Mouse (Mus musculus): ENCODE data around the gene Trub2. TPM values are rescaled to one million over a fixed set of nuclear protein-coding genes. Genes with fewer than 3 reads are reported as not detected.

Trub2 gene
- total and polyA plus RNA-seq, 3 experiments = 40.9 to 44.7 TPM; not detected in 1

DNA sequence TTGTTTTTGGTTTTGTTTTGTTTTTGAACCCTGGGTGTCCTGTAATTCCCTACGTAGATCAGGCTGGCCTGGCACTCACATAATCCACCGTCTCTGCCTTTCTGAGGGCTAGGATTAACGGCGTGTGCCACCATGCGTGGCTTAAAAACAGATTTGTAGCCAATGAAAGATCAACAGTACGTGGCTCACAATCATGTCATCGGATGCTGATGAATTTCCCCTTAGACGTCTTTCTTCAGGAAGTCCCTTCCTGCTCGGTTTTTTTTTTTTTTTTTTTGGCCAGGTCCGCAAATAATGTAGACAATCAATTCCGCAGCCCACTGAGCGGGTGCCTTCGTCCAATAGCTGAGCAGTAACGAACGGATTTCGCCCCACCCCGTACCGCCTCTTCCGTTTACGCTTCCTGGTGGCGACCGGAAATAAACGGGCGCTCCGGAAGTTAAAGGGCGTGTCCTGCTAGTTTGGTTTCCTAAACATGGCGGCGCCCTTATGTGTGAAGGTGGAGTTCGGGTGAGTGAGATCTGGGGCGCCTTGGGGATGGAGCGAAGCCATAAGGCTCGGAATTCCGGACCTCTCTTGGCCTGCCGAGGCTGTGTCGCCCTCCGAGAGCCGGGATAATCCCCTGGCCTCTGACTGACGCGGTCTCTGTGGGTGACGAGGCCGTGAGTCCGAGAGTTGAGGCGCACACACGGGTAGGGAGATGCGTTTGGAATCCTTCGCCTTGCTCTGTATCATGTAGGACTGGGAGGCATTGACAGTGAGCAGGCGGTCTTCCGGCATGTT is 38.8 kb upstream of the Trub2 start:
- peak overlapping the region; percentile 91 for H3K4me3 ChIP-seq (ENCODE audit: control insufficient read depth in 1 of 2, insufficient read depth in 1 of 2, low read depth in 2 of 2, low read length in 2 of 2)
- H3K27ac ChIP-seq (ENCODE audit: control insufficient read depth, low read depth, low read length) = peak overlapping the region; percentile 94
- H3K9ac ChIP-seq (ENCODE audit: control insufficient read depth, low read depth, low read length, poor library complexity, severe bottlenecking) = peak overlapping the region; percentile 89
- H3K36me3 ChIP-seq (ENCODE audit: control insufficient read depth in 1 of 2, insufficient read depth in 2 of 2, low read length in 2 of 2) = peaks cover 0 to 8% of the 10 kb centered on the region in 2 experiments; a peak in 3 of 4 replicates
- peaks cover 0 to 9% of the 10 kb centered on the region in 2 experiments; a peak in 2 of 4 replicates for H3K4me1 ChIP-seq (ENCODE audit: control insufficient read depth in 1 of 2, insufficient read depth in 2 of 2, low read length in 2 of 2)
- H3K9me3 ChIP-seq (replicated peaks; ENCODE audit: insufficient read depth, low read length) = no peaks in the 10 kb centered on the region
- no peaks in the 10 kb centered on the region for H3K27me3 ChIP-seq (ENCODE audit: control insufficient read depth in 1 of 2, insufficient read depth in 2 of 2, low read length in 2 of 2)
- H3K79me2 ChIP-seq (ENCODE audit: control insufficient read depth, insufficient read depth, low read length, poor library complexity) = peaks cover 27% of the 10 kb centered on the region
- DNase-seq (ENCODE audit: low read depth, low spot score) = peak; percentile 99
- TF ChIP-seq USF2 (IDR thresholded peaks at IDR 0.05; ENCODE audit: borderline replicate concordance in 1 of 2, insufficient read depth in 1 of 2, low read depth in 1 of 2, low read length in 2 of 2) (no peak), E2F4 (IDR thresholded peaks at IDR 0.05; ENCODE audit: borderline replicate concordance, low read depth, low read length) (no peak), ELF1 (IDR thresholded peaks at IDR 0.05; ENCODE audit: low read depth, low read length) (peak; percentile 98), CTCF (IDR thresholded peaks at IDR 0.05 in 2 of 3, conservative IDR thresholded peaks at IDR 0.05 in 1 of 3; ENCODE audit: control insufficient read depth in 1 of 3, insufficient read depth in 1 of 3, low read depth in 2 of 3, low read length in 3 of 3, poor library complexity in 1 of 3, severe bottlenecking in 1 of 3) (no peak), TCF12 (IDR thresholded peaks at IDR 0.05; ENCODE audit: low read depth, low read length) (peak; percentile 39), MXI1 (IDR thresholded peaks at IDR 0.05; ENCODE audit: low read depth, low read length) (peak; percentile 89), SIN3A (IDR thresholded peaks at IDR 0.05; ENCODE audit: low read length) (peak; percentile 92), JUND (IDR thresholded peaks at IDR 0.05; ENCODE audit: low read depth, low read length) (no peak), KAT2A (conservative IDR thresholded peaks at IDR 0.05; ENCODE audit: low read depth, low read length) (peak; percentile 79), NELFE (IDR thresholded peaks at IDR 0.05; ENCODE audit: low read depth, low read length) (peak; percentile 91), NRF1 (IDR thresholded peaks at IDR 0.05; ENCODE audit: insufficient read depth, low read depth, low read length, poor library complexity, severe bottlenecking) (no peak), ZKSCAN1 (IDR thresholded peaks at IDR 0.05; ENCODE audit: low read depth, low read length) (peak; percentile 54; the same call in 1 of the 2 replicates), CHD2 (IDR thresholded peaks at IDR 0.05; ENCODE audit: low read length) (no peak; the same call in 1 of the 2 replicates), MYB (IDR thresholded peaks at IDR 0.05; ENCODE audit: low read depth, low read length) (peak; percentile 1; the same call in 1 of the 2 replicates), MAZ (IDR thresholded peaks at IDR 0.05; ENCODE audit: low read depth, low read length) (peak; percentile 64; the same call in 1 of the 2 replicates), ETS1 (IDR thresholded peaks at IDR 0.05; ENCODE audit: low read depth, low read length) (peak; percentile 60; the same call in 1 of the 2 replicates), TAL1 (IDR thresholded peaks at IDR 0.05; ENCODE audit: low read length) (no peak), ZMIZ1 (IDR thresholded peaks at IDR 0.05; ENCODE audit: low read depth, low read length) (peak; percentile 65; the same call in 1 of the 2 replicates), POLR2AphosphoS5 (IDR thresholded peaks at IDR 0.05; ENCODE audit: borderline replicate concordance, low read depth, low read length) (no peak), CHD1 (IDR thresholded peaks at IDR 0.05; ENCODE audit: low read depth, low read length) (peak; percentile 25; the same call in 1 of the 2 replicates), GABPA (IDR thresholded peaks at IDR 0.05; ENCODE audit: low read depth, low read length) (no peak), TBP (IDR thresholded peaks at IDR 0.05; ENCODE audit: low read depth, low read length) (peak; percentile 96), EP300 (IDR thresholded peaks at IDR 0.05; ENCODE audit: low read depth in 1 of 2, low read length in 2 of 2) (peak in 1 of 2 experiments; percentile 28; a peak in 1 of 4 replicates), ZNF384 (IDR thresholded peaks at IDR 0.05; ENCODE audit: low read depth, low read length) (peak; percentile 100), GATA1 (IDR thresholded peaks at IDR 0.05; ENCODE audit: low read depth, low read length) (peak; percentile 16; the same call in 1 of the 2 replicates), BHLHE40 (IDR thresholded peaks at IDR 0.05; ENCODE audit: borderline replicate concordance, low read depth, low read length) (no peak), MEF2A (IDR thresholded peaks at IDR 0.05; ENCODE audit: extremely low read depth, insufficient replicate concordance, low read depth, low read length, poor library complexity, severe bottlenecking) (no peak), USF1 (IDR thresholded peaks at IDR 0.05; ENCODE audit: low read depth, low read length) (0 out of 2 replicates have a peak, but pooled peaks have one; percentile 3), POLR2AphosphoS2 (IDR thresholded peaks at IDR 0.05; ENCODE audit: low read length) (peak; percentile 76), MAFK (IDR thresholded peaks at IDR 0.05; ENCODE audit: borderline replicate concordance, low read depth, low read length) (no peak), UBTF (IDR thresholded peaks at IDR 0.05; ENCODE audit: borderline replicate concordance, insufficient read depth, low read depth, low read length) (no peak), ZC3H11A (IDR thresholded peaks at IDR 0.05; ENCODE audit: low read depth, low read length) (no peak), SMC3 (IDR thresholded peaks at IDR 0.05; ENCODE audit: low read depth, low read length) (no peak), RCOR1 (IDR thresholded peaks at IDR 0.05; ENCODE audit: low read depth, low read length) (no peak), RAD21 (IDR thresholded peaks at IDR 0.05; ENCODE audit: low read depth, low read length) (no peak)

All from MEL (cell line).